Mouse (Mus musculus) cortical plate, adult 2 months (tissue): ENCODE data around the gene Rgs6.

Source experiments
- CTCF ChIP-seq: fragments of 200-500 bp; IDR thresholded peaks from 2 replicates; pipeline ENCODE4 v1.5.1; 2011; ENCODE audit warnings: mild to moderate bottlenecking, control low read depth, low read length; ENCODE audit not compliant: insufficient read depth; ENCODE audit errors: extremely low read depth
- POLR2A ChIP-seq: fragments of 200-500 bp; IDR thresholded peaks from 2 replicates; pipeline ENCODE4 v1.6.1; 2011; ENCODE audit warnings: mild to moderate bottlenecking, low read length, control low read depth; ENCODE audit not compliant: insufficient read depth; ENCODE audit errors: extremely low read depth

DNA sequence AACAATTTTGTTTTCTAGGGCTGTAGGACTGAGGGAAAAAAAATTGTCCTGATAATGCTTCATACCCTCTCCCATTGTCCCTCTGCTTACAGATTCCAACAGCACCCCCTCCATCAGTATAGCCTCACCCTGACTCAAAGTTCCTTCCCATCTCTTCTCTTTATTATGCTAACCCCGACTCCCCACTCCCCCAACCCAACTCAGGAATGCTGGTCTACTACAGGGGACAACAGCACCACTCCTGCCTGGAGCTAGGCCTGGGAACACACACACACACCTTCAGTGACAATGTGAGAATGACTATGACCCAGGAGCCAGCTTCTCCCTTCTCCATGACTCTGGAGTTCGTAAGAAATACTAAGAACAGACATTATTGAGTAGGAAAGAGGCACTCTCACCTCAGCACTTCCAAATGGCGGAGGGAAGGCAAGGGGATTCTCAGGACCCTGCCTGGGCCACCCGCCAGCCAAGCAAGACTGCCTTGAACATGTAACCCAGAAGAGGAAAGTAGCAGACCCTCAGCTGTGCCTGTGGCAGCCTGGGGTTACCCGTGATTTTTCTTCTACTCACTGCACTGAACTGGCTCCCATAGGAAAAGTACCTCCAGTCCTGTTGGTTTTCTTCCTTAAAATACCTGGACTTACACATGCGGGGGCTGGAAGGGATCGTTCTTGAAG lies 623.2 kb downstream of the Rgs6 start:
- no peak for TF ChIP-seq CTCF
- TF ChIP-seq POLR2A = no peak
